Mouse (Mus musculus) layer of hippocampus, adult 9-10 months (tissue): ENCODE results near the gene Acbd5.

ENCODE experiments used
- DNase-seq: peaks from one replicate; pipeline ENCODE4 v3.0.0; 2022; ENCODE audit warnings: low spot score

Gene Acbd5

GRCm38 (mm10) chr2:23068894-23069744, 1.2 kb downstream of the Acbd5 start:
- peak; percentile 78 for DNase-seq

GRCm38 (mm10) chr2:23070491-23070890, 2.5 kb downstream of the Acbd5 start:
- DNase-seq, result no peak

- no peak for DNase-seq
Observed at GRCm38 (mm10) chr2:23071406-23071805, 3.4 kb downstream of the Acbd5 start.

- no peak for DNase-seq
Observed at GRCm38 (mm10) chr2:23075846-23076245, 7.9 kb downstream of the Acbd5 start.

- no peak for DNase-seq
Observed at GRCm38 (mm10) chr2:23076783-23077182, 8.8 kb downstream of the Acbd5 start.

- no peak for DNase-seq
Observed at GRCm38 (mm10) chr2:23077693-23078092, 9.7 kb downstream of the Acbd5 start.

- DNase-seq, result no peak
Observed at GRCm38 (mm10) chr2:23078588-23078987, 10.6 kb downstream of the Acbd5 start.

- no peak for DNase-seq
Observed at GRCm38 (mm10) chr2:23084540-23084939, 16.6 kb downstream of the Acbd5 start.

GRCm38 (mm10) chr2:23092216-23092615, 24.2 kb downstream of the Acbd5 start:
- no peak for DNase-seq

GRCm38 (mm10) chr2:23097028-23097427, 29.1 kb downstream of the Acbd5 start:
- DNase-seq, result no peak

- DNase-seq, result no peak
Observed at GRCm38 (mm10) chr2:23102266-23102665, 34.3 kb downstream of the Acbd5 start.

GRCm38 (mm10) chr2:23119573-23119972, 51.6 kb downstream of the Acbd5 start:
- no peak for DNase-seq

- no peak for DNase-seq
Observed at GRCm38 (mm10) chr2:23155199-23155621, 87.2 kb downstream of the Acbd5 start.

- peak; percentile 86 for DNase-seq
Observed at GRCm38 (mm10) chr2:23155777-23156607, 88.0 kb downstream of the Acbd5 start, which contains the start of the genes Mastl and Yme1l1. Gene Mastl (minus strand): TSS chr2:23156024. Gene Yme1l1 (plus strand): TSS chr2:23156369.

GRCm38 (mm10) chr2:23156608-23157081, 88.7 kb downstream of the Acbd5 start:
- peak; percentile 31 for DNase-seq
